ENCODE assay signal across 8 mouse cellular contexts in the genomic region with DNA sequence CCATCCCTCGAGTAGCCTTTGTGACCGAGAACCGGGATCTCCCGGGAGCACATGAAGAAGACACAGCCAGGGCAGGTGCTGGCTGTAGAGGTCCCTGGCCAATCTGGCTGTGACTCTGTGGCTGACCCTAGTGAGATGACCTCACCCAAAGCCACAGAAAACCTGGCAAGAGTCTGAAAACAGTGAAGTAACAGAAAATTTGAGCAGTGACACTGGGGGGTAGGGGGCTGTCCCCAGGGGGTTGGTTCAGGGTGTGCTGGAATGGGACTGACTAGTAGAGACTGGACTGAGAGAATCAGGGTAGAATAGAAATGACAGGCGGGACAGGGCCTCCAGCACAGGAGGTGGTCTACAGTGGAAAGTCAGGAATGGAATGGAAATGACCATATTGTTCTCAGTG. TPM values are rescaled to one million over a fixed set of nuclear protein-coding genes. Genes with fewer than 3 reads are reported as not detected.
DNase-seq lines count a peak whose midpoint lies in the region; ATAC-seq and TF ChIP-seq lines count a peak whose summit lies in the region.

No protein-coding gene starts in this region.

- H3K9me3 ChIP-seq in lung, embryonic 14.5 days (ENCODE audit: low read depth, low read length): no peaks in the 10 kb centered on the region
- no peaks in the 10 kb centered on the region for H3K9me3 ChIP-seq in embryonic facial prominence, embryonic 13.5 days
- no peaks in the 10 kb centered on the region for H3K9me3 ChIP-seq in intestine, embryonic 14.5 days (ENCODE audit: control insufficient read depth, low read length)
- no peaks in the 10 kb centered on the region for H3K9me3 ChIP-seq in neural tube, embryonic 13.5 days

- TF ChIP-seq CTCF in lung, embryonic 14.5 days (IDR thresholded peaks at IDR 0.05; ENCODE audit: low read depth): no peak

- no peaks in the 10 kb centered on the region for H3K27me3 ChIP-seq in lung, embryonic 14.5 days (ENCODE audit: insufficient read depth, low read length)
- H3K27me3 ChIP-seq in embryonic facial prominence, embryonic 13.5 days: no peaks in the 10 kb centered on the region
- no peaks in the 10 kb centered on the region for H3K27me3 ChIP-seq in intestine, embryonic 14.5 days (replicated peaks; ENCODE audit: control insufficient read depth, insufficient read depth, low read length)
- peaks cover 15% of the 10 kb centered on the region for H3K27me3 ChIP-seq in neural tube, embryonic 13.5 days

- peak overlapping the region; percentile 76 for H3K4me2 ChIP-seq in lung, embryonic 14.5 days
- peak overlapping the region; percentile 93 for H3K4me2 ChIP-seq in embryonic facial prominence, embryonic 13.5 days
- peak overlapping the region; percentile 74 for H3K4me2 ChIP-seq in intestine, embryonic 14.5 days (ENCODE audit: low read length)
- H3K4me2 ChIP-seq in neural tube, embryonic 13.5 days: peak overlapping the region; percentile 80

- H3K4me1 ChIP-seq in lung, embryonic 14.5 days (ENCODE audit: insufficient read depth): peaks cover 23% of the 10 kb centered on the region
- H3K4me1 ChIP-seq in embryonic facial prominence, embryonic 13.5 days: peaks cover 44% of the 10 kb centered on the region
- peaks cover 35% of the 10 kb centered on the region for H3K4me1 ChIP-seq in intestine, embryonic 14.5 days (replicated peaks; ENCODE audit: control insufficient read depth, insufficient read depth, low read length)
- peaks cover 60% of the 10 kb centered on the region for H3K4me1 ChIP-seq in neural tube, embryonic 13.5 days (replicated peaks)

- H3K36me3 ChIP-seq in lung, embryonic 14.5 days (ENCODE audit: insufficient read depth): peaks cover 34% of the 10 kb centered on the region
- H3K36me3 ChIP-seq in embryonic facial prominence, embryonic 13.5 days: peaks cover 24% of the 10 kb centered on the region
- peaks cover 21% of the 10 kb centered on the region for H3K36me3 ChIP-seq in intestine, embryonic 14.5 days (ENCODE audit: control insufficient read depth, insufficient read depth, low read length)
- peaks cover 15% of the 10 kb centered on the region for H3K36me3 ChIP-seq in neural tube, embryonic 13.5 days

- 0 out of 2 replicates have a peak overlapping the region, but pooled peaks have one; percentile 99 for H3K27ac ChIP-seq in lung, embryonic 14.5 days (ENCODE audit: low read depth)
- H3K27ac ChIP-seq in embryonic facial prominence, embryonic 13.5 days: peak overlapping the region; percentile 98; the same call in 1 of the 2 replicates
- 0 out of 2 replicates have a peak overlapping the region, but pooled peaks have one; percentile 95 for H3K27ac ChIP-seq in intestine, embryonic 14.5 days (ENCODE audit: low read depth)
- no peak overlapping the region for H3K27ac ChIP-seq in neural tube, embryonic 13.5 days (replicated peaks)

- intact Hi-C loops in gastrocnemius, postnatal 14 days (cut with DNase I; ENCODE audit: low total_unique reads): no loop called here

- WGBS in lung, embryonic 14.5 days: 65% methylated on average over 5 of the region's 5 CpGs
- 77% methylated on average over 5 of the region's 5 CpGs for WGBS in embryonic facial prominence, embryonic 13.5 days
- 79% methylated on average over 5 of the region's 5 CpGs for WGBS in intestine, embryonic 14.5 days
- WGBS in neural tube, embryonic 13.5 days: 71% methylated on average over 5 of the region's 5 CpGs

- peak overlapping the region; percentile 85 for H3K4me3 ChIP-seq in lung, embryonic 14.5 days (ENCODE audit: low read depth, low read length)
- H3K4me3 ChIP-seq in embryonic facial prominence, embryonic 13.5 days: peak overlapping the region; percentile 66
- peak overlapping the region; percentile 77 for H3K4me3 ChIP-seq in intestine, embryonic 14.5 days (ENCODE audit: low read depth, low read length)
- H3K4me3 ChIP-seq in neural tube, embryonic 13.5 days: peak overlapping the region; percentile 72

- H3K9ac ChIP-seq in lung, embryonic 14.5 days: peak overlapping the region; percentile 89
- H3K9ac ChIP-seq in embryonic facial prominence, embryonic 13.5 days: peak overlapping the region; percentile 84
- H3K9ac ChIP-seq in intestine, embryonic 14.5 days (ENCODE audit: low read length): peak overlapping the region; percentile 87
- peak overlapping the region; percentile 90 for H3K9ac ChIP-seq in neural tube, embryonic 13.5 days

- no peak for DNase-seq in lung, embryonic 14.5 days
- no peak for DNase-seq in lung, postnatal 25 days (ENCODE audit: low spot score)
- no peak for DNase-seq in intestine, embryonic 14.5 days (ENCODE audit: low spot score)
- no peak for DNase-seq in frontal cortex, postnatal 14 days (ENCODE audit: low spot score in 2 of 2)
- no peak for DNase-seq in gastrocnemius, postnatal 14 days
- no peak for DNase-seq in gastrocnemius, postnatal 25 days

- ATAC-seq in lung, embryonic 14.5 days (ENCODE audit: insufficient read depth): no peak
- ATAC-seq in embryonic facial prominence, embryonic 13.5 days (ENCODE audit: insufficient number of reproducible peaks, insufficient read depth, low FRiP score, low TSS enrichment, low read depth): no peak
- no peak for ATAC-seq in intestine, embryonic 14.5 days (replicated peaks; ENCODE audit: low FRiP score, low TSS enrichment, low read depth)
- ATAC-seq in neural tube, embryonic 13.5 days (ENCODE audit: low read depth): no peak

RNA-seq across cellular contexts. Expression of a gene that starts 0.9 kb away (rescaled TPM):
- 19.3 and 23.4 TPM in 2 replicates for polyA plus RNA-seq in lung, embryonic 14.5 days (2014; fragmentation: Nextera tagmentation; extraction: Ambion mirVana)
- polyA plus RNA-seq in embryonic facial prominence, embryonic 13.5 days (2015; fragmentation: Nextera tagmentation; extraction: Ambion mirVana): 15.4 and 17.0 TPM in 2 replicates
- 14.4 and 17.5 TPM in 2 replicates for polyA plus RNA-seq in intestine, embryonic 14.5 days (2014; fragmentation: Nextera tagmentation; extraction: Ambion mirVana)
- 21.0 and 21.4 TPM in 2 replicates for polyA plus RNA-seq in neural tube, embryonic 13.5 days (2015; fragmentation: Nextera tagmentation; extraction: Ambion mirVana)
- 10 to 100 TPM; 76.2 to 84.5 TPM for total RNA-seq in gastrocnemius, postnatal 14 days (2021)
- 10 to 100 TPM; 70.1 to 80.6 TPM for total RNA-seq in gastrocnemius, postnatal 25 days (2021)

RNA-seq across cellular contexts. Expression of a gene that starts 5.2 kb away (rescaled TPM):
- 354 and 364 TPM in 2 replicates for polyA plus RNA-seq in lung, embryonic 14.5 days (2014; fragmentation: Nextera tagmentation; extraction: Ambion mirVana)
- polyA plus RNA-seq in embryonic facial prominence, embryonic 13.5 days (2015; fragmentation: Nextera tagmentation; extraction: Ambion mirVana): 298 and 319 TPM in 2 replicates
- 320 and 368 TPM in 2 replicates for polyA plus RNA-seq in intestine, embryonic 14.5 days (2014; fragmentation: Nextera tagmentation; extraction: Ambion mirVana)
- 55.6 and 56.2 TPM in 2 replicates for polyA plus RNA-seq in neural tube, embryonic 13.5 days (2015; fragmentation: Nextera tagmentation; extraction: Ambion mirVana)
- total RNA-seq in gastrocnemius, postnatal 14 days (2021): 10 to 100 TPM; 19.2 to 24.8 TPM
- 1 to 10 TPM; 8.5 to 9.4 TPM for total RNA-seq in gastrocnemius, postnatal 25 days (2021)

RNA-seq across cellular contexts. Expression of a gene that starts 12.7 kb away (rescaled TPM):
- 0.30 and 0.41 TPM in 2 replicates for polyA plus RNA-seq in lung, embryonic 14.5 days (2014; fragmentation: Nextera tagmentation; extraction: Ambion mirVana)
- 0.52 and 0.83 TPM in 2 replicates for polyA plus RNA-seq in embryonic facial prominence, embryonic 13.5 days (2015; fragmentation: Nextera tagmentation; extraction: Ambion mirVana)
- polyA plus RNA-seq in intestine, embryonic 14.5 days (2014; fragmentation: Nextera tagmentation; extraction: Ambion mirVana): 0.23 and 0.28 TPM in 2 replicates
- 0.58 and 0.61 TPM in 2 replicates for polyA plus RNA-seq in neural tube, embryonic 13.5 days (2015; fragmentation: Nextera tagmentation; extraction: Ambion mirVana)
- total RNA-seq in gastrocnemius, postnatal 14 days (2021): under 1 TPM; 0.11 to 0.25 TPM
- total RNA-seq in gastrocnemius, postnatal 25 days (2021): not detected

RNA-seq across cellular contexts. Expression of a gene that starts 13.1 kb away (rescaled TPM):
- 3.0 and 3.5 TPM in 2 replicates for polyA plus RNA-seq in lung, embryonic 14.5 days (2014; fragmentation: Nextera tagmentation; extraction: Ambion mirVana)
- 2.2 and 2.6 TPM in 2 replicates for polyA plus RNA-seq in embryonic facial prominence, embryonic 13.5 days (2015; fragmentation: Nextera tagmentation; extraction: Ambion mirVana)
- polyA plus RNA-seq in intestine, embryonic 14.5 days (2014; fragmentation: Nextera tagmentation; extraction: Ambion mirVana): 3.7 and 3.8 TPM in 2 replicates
- polyA plus RNA-seq in neural tube, embryonic 13.5 days (2015; fragmentation: Nextera tagmentation; extraction: Ambion mirVana): 7.7 and 8.1 TPM in 2 replicates
- total RNA-seq in gastrocnemius, postnatal 14 days (2021): 1 to 10 TPM; 4.2 TPM
- total RNA-seq in gastrocnemius, postnatal 25 days (2021): 1 to 10 TPM; 4.9 to 5.7 TPM

RNA-seq across cellular contexts. Expression of a gene that starts 23.3 kb away (rescaled TPM):
- 113 and 124 TPM in 2 replicates for polyA plus RNA-seq in lung, embryonic 14.5 days (2014; fragmentation: Nextera tagmentation; extraction: Ambion mirVana)
- polyA plus RNA-seq in embryonic facial prominence, embryonic 13.5 days (2015; fragmentation: Nextera tagmentation; extraction: Ambion mirVana): 97.7 and 106 TPM in 2 replicates
- 126 and 134 TPM in 2 replicates for polyA plus RNA-seq in intestine, embryonic 14.5 days (2014; fragmentation: Nextera tagmentation; extraction: Ambion mirVana)
- 67.0 and 85.7 TPM in 2 replicates for polyA plus RNA-seq in neural tube, embryonic 13.5 days (2015; fragmentation: Nextera tagmentation; extraction: Ambion mirVana)
- 10 to 100 TPM; 18.7 to 23.0 TPM for total RNA-seq in gastrocnemius, postnatal 14 days (2021)
- 10 to 100 TPM; 16.4 to 18.0 TPM for total RNA-seq in gastrocnemius, postnatal 25 days (2021)
